8 mouse cellular contexts compared by ENCODE assay signal in the genomic region with DNA sequence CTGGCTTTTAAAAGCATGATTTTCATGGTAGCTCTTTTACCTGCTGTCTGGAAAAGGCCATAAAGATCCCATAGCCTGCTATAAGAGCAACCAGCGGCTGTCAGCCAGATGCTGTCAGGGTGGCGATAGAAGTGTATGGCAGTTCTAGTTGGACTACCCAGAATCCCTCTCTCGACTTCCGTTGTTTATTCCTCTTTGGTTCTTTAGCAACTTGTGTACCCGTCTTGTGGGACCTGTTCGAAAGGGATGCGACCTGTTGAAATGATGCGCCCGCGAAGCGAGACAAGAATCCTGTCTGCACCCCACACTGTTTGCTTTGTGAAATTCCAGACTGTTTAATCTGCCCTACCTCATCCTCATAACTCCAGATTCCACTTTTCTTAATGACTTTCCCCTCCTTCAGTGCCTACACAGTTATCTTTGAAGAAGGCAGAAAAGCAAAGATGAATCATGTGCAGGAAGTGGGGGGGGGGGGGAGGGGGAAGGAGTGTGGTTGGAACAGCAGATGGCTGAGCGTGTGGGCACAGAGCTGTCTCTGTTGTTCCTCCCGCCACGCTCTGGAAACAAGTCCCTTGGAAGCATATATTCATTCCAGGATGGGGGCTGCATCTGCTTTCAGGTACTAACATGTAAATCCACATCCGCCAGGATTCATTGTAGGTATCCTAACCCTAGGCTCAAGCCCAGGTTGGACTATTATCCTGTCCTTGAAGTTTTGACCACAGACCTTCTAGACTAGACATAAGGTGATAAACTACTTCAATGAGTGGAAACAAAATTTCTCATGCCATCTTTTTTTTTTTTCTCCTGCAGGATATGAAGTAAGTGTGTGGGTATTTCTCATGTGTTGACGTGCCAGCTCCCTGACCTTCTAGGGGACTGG. TPM values are rescaled to one million over a fixed set of nuclear protein-coding genes. Genes with fewer than 3 reads are reported as not detected.
A peak's percentile ranks its signal among the peaks of the same experiment; 100 is the strongest.
DNase-seq lines count a peak whose midpoint lies in the region; ATAC-seq and TF ChIP-seq lines count a peak whose summit lies in the region.

No protein-coding gene starts in this region.

- no peak for TF ChIP-seq POLR2A in bone marrow macrophage, adult 2 months (IDR thresholded peaks at IDR 0.05; ENCODE audit: borderline replicate concordance, low read depth, low read length)

- no peak for TF ChIP-seq CTCF in bone marrow macrophage, adult 2 months (IDR thresholded peaks at IDR 0.05; ENCODE audit: low read depth, low read length)

- no peaks in the 10 kb centered on the region for H3K36me3 ChIP-seq in forebrain, embryonic 13.5 days (ENCODE audit: poor library complexity, severe bottlenecking)
- no peaks in the 10 kb centered on the region for H3K36me3 ChIP-seq in forebrain, embryonic 11.5 days (ENCODE audit: control insufficient read depth, insufficient read depth, low read length)
- H3K36me3 ChIP-seq in neural tube, embryonic 11.5 days (ENCODE audit: control insufficient read depth, insufficient read depth, low read length): no peaks in the 10 kb centered on the region

- no peak overlapping the region for H3K9ac ChIP-seq in forebrain, embryonic 13.5 days
- H3K9ac ChIP-seq in forebrain, embryonic 11.5 days (ENCODE audit: low read length): no peak overlapping the region
- H3K9ac ChIP-seq in neural tube, embryonic 11.5 days (ENCODE audit: low read length): no peak overlapping the region

- no peak overlapping the region for H3K4me2 ChIP-seq in forebrain, embryonic 13.5 days
- H3K4me2 ChIP-seq in forebrain, embryonic 11.5 days (ENCODE audit: low read depth, low read length, severe bottlenecking): no peak overlapping the region
- H3K4me2 ChIP-seq in neural tube, embryonic 11.5 days (ENCODE audit: low read depth): no peak overlapping the region

- H3K9me3 ChIP-seq in forebrain, embryonic 13.5 days (replicated peaks): no peaks in the 10 kb centered on the region
- H3K9me3 ChIP-seq in forebrain, embryonic 11.5 days (ENCODE audit: control insufficient read depth, low read length): no peaks in the 10 kb centered on the region
- H3K9me3 ChIP-seq in neural tube, embryonic 11.5 days (ENCODE audit: control insufficient read depth, low read length): no peaks in the 10 kb centered on the region

- no peaks in the 10 kb centered on the region for H3K27me3 ChIP-seq in forebrain, embryonic 13.5 days
- H3K27me3 ChIP-seq in forebrain, embryonic 11.5 days (ENCODE audit: control insufficient read depth, insufficient read depth, low read length): no peaks in the 10 kb centered on the region
- H3K27me3 ChIP-seq in neural tube, embryonic 11.5 days (ENCODE audit: control insufficient read depth, insufficient read depth, low read length): no peaks in the 10 kb centered on the region

- ATAC-seq in forebrain, embryonic 13.5 days: 0 out of 2 replicates have a peak, but pooled peaks have one; percentile 63
- ATAC-seq in forebrain, embryonic 11.5 days (replicated peaks; ENCODE audit: low FRiP score): no peak
- no peak for ATAC-seq in neural tube, embryonic 11.5 days (ENCODE audit: insufficient read depth, low FRiP score, low TSS enrichment)

- no peak for DNase-seq in forebrain, embryonic 11.5 days (ENCODE audit: low spot score)
- DNase-seq in 3T3-L1 (ENCODE audit: low read depth, low spot score): peak; percentile 50
- peak; percentile 52 for DNase-seq in layer of hippocampus, adult 9-11 months
- no peak for DNase-seq in neural tube, embryonic 11.5 days (ENCODE audit: low spot score)
- DNase-seq in ovary, postnatal 10 days (ENCODE audit: low spot score): no peak
- DNase-seq in gastrocnemius, adult 18-20 months (ENCODE audit: low spot score): no peak

- no peak overlapping the region for H3K4me3 ChIP-seq in forebrain, embryonic 13.5 days
- H3K4me3 ChIP-seq in forebrain, embryonic 11.5 days (ENCODE audit: low read depth, low read length): no peak overlapping the region
- peak overlapping the region; percentile 37 for H3K4me3 ChIP-seq in bone marrow macrophage, adult 2 months (ENCODE audit: insufficient read depth, low read length)
- no peak overlapping the region for H3K4me3 ChIP-seq in neural tube, embryonic 11.5 days (ENCODE audit: low read depth, low read length)

- 0 out of 2 replicates have a peak, but pooled peaks cover 6% of the 10 kb centered on the region for H3K4me1 ChIP-seq in forebrain, embryonic 13.5 days
- H3K4me1 ChIP-seq in forebrain, embryonic 11.5 days (replicated peaks; ENCODE audit: control insufficient read depth, insufficient read depth, low read length): no peaks in the 10 kb centered on the region
- H3K4me1 ChIP-seq in bone marrow macrophage, adult 2 months (ENCODE audit: control insufficient read depth, insufficient read depth, low read length): peaks cover 42% of the 10 kb centered on the region
- H3K4me1 ChIP-seq in neural tube, embryonic 11.5 days (ENCODE audit: control insufficient read depth, insufficient read depth, low read length): no peaks in the 10 kb centered on the region

- WGBS in forebrain, embryonic 13.5 days: 85% methylated on average over 16 of the region's 16 CpGs
- 83% methylated on average over 16 of the region's 16 CpGs for WGBS in forebrain, embryonic 11.5 days
- WGBS in neural tube, embryonic 11.5 days: 64% methylated on average over 16 of the region's 16 CpGs

- H3K27ac ChIP-seq in forebrain, embryonic 13.5 days: no peak overlapping the region
- H3K27ac ChIP-seq in forebrain, embryonic 11.5 days (ENCODE audit: low read depth, low read length): no peak overlapping the region
- H3K27ac ChIP-seq in bone marrow macrophage, adult 2 months (ENCODE audit: insufficient read depth, low read depth, low read length): peak overlapping the region; percentile 93
- H3K27ac ChIP-seq in neural tube, embryonic 11.5 days (ENCODE audit: low read depth, low read length): 0 out of 2 replicates have a peak overlapping the region, but pooled peaks have one; percentile 14

RNA-seq across cellular contexts. Expression of gene Dusp6, which starts 21.0 kb away (rescaled TPM):
- polyA plus RNA-seq in forebrain, embryonic 13.5 days (2015; fragmentation: Nextera tagmentation; extraction: Ambion mirVana): 24.9 and 26.8 TPM in 2 replicates
- 57.7 and 63.1 TPM in 2 replicates for polyA plus RNA-seq in forebrain, embryonic 11.5 days (2014; fragmentation: Nextera tagmentation; extraction: Ambion mirVana)
- polyA plus RNA-seq in bone marrow macrophage, adult 2 months (2012; ENCODE audit: insufficient read depth, insufficient read length, missing spikeins): 36.1 and 40.0 TPM in 2 replicates
- 57.5 and 62.0 TPM in 2 replicates for polyA plus RNA-seq in neural tube, embryonic 11.5 days (2014; fragmentation: Nextera tagmentation; extraction: Ambion mirVana)
- 10 to 100 TPM in 1 of 2 experiments, 1 to 10 TPM in 1; 7.2 to 12.4 TPM for total RNA-seq in gastrocnemius, adult 18-20 months (2021)

Comparison
In these comparisons a context has a peak if more than half of its experiments do, and no peak if none do; other contexts are left out.
1. H3K27ac ChIP-seq: peak in bone marrow macrophage, adult 2 months (single experiment) and neural tube, embryonic 11.5 days (single experiment); none in forebrain, embryonic 13.5 days (single experiment) and forebrain, embryonic 11.5 days (single experiment).
2. DNase-seq: peak in 3T3-L1 (single experiment) and layer of hippocampus, adult 9-11 months (single experiment); none in forebrain, embryonic 11.5 days (single experiment), neural tube, embryonic 11.5 days (single experiment), ovary, postnatal 10 days (single experiment) and gastrocnemius, adult 18-20 months (single experiment).